Mouse (Mus musculus): ENCODE measurements at regions not wholly inside any gene's neighbourhood (a gene's known extent, or its start where the extent isn't known, plus 50 kb on each side); places are given as distances from the start of the nearest gene placed in this dataset.
"Not testable (repeated sequence)": the region's sequence is repeated elsewhere in the genome, so short reads cannot be mapped to it uniquely, and the experiment has no call there.

DNA sequence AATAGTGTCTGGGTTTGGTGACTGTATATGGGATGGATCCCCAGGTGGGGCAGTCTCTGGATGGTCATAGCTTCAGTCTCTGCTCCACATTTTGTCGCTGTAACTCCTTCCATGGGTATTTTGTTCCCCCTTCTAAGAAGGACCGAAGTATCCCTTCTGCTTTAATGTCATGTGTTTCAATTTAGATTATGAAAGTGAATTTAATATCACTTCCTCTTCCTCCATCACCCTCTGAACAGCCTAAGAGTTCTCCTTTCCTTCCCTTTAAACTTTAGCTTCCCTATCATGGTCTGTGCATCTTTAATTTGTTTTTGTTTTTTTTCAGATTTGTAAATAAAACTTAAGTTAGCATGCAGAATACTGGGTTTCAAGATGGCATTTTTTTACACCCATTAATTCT lies 211.0 kb upstream of the Phyhipl start:
- DNase-seq: no peak
- intact Hi-C loops (cut with DNase I): no loop called here

DNA sequence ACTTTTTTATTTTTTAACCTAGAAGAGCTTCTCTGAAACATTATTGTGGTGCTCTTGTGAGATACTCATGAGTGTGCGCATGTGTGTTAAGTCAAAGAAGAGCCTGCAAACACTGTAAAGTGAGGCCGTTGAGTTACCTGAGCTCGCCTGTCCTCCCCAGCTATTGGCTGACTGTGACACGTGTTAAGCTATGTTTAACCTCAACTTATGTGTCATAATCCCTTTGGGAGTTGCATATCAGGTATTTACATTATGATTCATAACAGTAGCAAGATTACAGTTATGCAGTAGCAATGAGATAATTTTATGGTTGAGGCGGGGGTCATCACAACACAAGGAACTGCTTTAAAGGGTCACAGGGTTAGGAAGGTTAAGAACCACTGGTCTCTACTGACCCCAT lies 208.9 kb upstream of the Phyhipl start:
- DNase-seq: no peak
- intact Hi-C loops (cut with DNase I): no loop called here

DNA sequence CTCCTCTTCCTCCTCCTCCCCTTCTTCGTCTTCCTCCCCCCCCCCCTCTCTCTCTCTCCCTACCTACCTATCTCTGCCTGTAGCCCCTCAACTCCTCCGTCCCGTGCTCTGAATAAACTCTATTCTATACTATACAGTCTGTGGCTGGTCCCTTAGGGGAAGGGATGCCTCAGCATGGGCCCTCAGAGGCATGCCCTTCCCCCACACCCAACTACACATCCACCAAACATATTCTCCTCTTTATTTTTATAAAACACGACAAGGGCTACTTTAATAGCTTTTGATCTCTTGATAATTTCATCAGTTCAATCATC lies 206.2 kb upstream of the Phyhipl start:
- intact Hi-C loops (cut with DNase I): no loop called here
- DNase-seq: no peak

DNA sequence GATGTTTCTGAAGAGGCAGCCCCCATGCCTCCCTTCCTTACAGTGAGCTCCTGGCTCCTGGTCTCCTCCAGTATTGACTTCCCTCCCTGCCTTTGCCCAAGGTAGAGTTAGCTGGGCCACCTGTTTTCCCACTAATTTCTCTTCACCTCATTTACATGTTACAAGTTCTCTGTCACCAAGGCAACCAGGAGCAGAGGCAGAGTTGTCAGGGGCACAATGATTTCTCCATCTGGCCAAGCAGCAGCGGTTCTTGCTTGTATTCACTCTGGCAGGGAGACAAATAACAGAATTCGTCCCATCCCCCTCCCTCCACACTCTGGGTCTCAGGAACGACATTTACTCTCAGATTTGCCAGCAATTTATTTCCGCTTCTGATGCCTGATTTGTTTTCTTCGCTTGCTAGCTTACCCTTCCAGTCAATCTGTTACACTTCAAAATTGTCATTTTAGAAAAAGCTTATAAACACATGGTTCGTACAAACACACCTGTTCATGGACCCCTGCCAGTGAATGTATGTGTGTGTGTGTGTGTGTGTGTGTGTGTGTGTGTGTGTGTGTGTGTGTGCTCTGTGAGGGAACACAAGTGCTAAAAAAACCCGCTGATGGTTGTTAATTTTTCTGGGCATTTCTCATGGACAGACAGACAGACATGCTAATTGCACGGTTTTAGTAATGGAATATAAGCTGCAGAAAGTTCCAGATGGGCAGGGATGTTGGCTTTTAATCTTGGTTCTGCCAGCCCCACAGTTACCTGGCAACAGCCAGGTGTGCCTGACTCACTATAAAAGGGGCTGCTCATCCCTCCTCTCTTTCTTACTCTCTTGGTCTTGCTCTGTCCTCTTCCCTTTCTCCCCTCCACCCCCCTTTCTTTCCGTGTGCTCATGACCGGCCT lies 205.6 kb upstream of the Phyhipl start:
- DNase-seq: no peak
- intact Hi-C loops (cut with DNase I): no loop called here

DNA sequence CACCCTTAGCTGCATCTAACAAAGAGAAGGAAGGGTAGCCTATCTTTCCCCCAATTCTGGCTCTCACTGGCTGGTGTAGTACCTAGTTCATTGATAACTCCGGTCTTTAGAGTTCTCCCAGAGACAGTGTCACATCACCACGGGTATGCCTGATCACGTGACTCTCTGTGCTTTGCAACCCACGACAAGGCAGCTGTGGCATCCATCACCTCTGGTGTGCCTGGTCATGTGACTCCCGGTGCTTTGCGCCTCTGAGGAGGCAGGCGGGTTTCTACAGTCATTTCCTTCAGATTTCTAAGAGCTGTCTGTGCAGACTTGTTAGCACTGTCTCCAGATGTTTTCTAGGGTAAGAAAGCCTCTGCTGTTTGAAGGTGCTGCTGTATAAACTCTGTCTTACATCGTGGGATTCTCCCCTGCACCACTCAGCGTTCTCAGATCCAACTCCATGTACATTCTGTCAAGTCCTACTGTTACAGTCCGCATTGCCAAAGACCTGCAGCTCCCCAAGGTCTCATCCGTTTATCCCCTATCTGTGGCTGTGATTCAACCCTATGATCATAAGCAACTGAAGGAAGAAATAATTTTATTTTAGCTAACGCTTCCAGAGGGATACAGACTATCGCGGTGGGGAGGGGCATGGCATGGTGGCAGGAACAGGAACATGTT lies 201.5 kb upstream of the Phyhipl start:
- DNase-seq: no peak
- intact Hi-C loops (cut with DNase I): no loop called here

DNA sequence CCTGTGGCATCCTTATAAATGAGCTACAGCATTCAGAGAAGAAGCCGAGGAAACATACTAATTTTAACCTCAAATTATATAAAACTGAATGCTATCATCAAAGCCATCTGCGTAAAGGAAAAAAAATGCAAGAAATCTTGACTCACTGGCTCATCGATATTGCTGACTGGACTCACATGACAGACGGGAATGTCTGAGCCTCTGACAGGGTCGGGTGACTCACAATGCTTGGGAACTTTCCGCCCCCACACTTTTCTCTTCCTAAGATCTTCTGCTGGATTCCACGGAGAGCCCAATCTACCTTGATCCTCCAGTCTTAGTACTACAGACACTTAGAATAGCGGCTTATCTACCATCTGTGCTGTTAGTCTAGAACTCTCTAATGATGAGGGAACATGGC lies 200.2 kb upstream of the Phyhipl start:
- intact Hi-C loops (cut with DNase I): no loop called here
- no peak for DNase-seq

DNA sequence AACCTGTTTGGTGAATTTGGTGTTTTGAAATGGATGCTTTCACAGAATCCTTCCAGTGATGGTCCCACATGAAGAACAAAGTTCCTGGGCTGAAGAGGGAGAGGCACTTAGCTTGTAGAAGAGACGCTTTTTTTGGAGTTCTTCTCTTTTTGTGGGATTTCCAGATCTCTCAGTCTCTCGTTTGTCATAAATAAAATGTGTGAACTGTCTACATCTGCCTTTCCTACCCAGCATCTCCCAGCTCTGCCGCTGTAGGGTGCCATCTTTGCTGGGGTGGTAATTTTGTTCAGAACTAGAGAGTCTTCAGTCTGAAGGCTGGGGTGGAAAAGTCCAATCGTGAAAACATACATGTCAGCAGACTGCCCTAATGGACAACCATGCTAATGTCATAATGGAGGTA lies 197.8 kb upstream of the Phyhipl start:
- no peak for DNase-seq
- intact Hi-C loops (cut with DNase I): no loop called here

DNA sequence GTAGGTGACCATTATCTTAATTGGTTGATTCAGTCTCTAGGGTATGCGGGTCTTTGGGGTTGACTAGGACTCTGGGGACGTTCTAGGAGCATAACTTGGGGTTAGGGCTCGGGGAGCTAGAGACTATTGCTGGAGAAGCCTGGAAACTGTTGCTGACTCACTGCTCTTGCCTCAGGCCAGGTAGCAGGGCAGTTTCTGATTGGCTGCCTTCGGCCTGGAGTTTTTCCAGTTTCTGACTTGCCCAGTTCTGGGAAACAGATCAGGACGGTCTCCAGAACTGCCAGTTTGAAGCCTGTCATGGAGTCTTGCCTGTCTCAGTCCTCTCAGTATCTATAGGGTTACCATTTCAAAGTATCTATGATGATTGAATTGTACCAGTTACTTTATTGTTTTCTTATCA lies 192.4 kb upstream of the Phyhipl start:
- intact Hi-C loops (cut with DNase I): no loop called here
- no peak for DNase-seq

DNA sequence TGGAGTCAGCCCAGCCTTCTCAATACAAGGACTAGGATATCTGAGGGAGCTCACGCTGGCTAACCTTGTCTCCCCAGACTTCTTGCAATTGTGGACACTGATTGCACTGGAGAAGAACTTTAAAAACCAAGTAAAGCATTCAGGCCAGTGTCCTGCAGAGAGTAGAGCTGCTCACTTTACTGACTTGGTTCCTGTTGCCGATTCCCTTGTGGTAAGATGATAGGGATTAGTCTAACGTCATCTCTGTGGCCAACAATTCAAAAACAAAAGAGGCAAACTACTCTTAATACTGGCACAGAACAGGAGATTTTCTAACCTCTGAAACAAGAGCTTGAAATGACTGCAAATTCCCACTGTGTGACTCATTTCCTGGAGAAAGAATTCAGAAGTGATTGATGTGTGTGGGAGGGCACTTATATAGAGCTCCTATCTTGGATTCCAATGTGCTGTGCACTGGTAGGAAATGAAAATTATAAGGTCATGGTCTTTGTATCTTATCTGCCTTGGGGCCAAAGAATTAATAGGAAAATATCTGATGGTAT lies 191.6 kb upstream of the Phyhipl start:
- DNase-seq: no peak
- intact Hi-C loops (cut with DNase I): no loop called here

DNA sequence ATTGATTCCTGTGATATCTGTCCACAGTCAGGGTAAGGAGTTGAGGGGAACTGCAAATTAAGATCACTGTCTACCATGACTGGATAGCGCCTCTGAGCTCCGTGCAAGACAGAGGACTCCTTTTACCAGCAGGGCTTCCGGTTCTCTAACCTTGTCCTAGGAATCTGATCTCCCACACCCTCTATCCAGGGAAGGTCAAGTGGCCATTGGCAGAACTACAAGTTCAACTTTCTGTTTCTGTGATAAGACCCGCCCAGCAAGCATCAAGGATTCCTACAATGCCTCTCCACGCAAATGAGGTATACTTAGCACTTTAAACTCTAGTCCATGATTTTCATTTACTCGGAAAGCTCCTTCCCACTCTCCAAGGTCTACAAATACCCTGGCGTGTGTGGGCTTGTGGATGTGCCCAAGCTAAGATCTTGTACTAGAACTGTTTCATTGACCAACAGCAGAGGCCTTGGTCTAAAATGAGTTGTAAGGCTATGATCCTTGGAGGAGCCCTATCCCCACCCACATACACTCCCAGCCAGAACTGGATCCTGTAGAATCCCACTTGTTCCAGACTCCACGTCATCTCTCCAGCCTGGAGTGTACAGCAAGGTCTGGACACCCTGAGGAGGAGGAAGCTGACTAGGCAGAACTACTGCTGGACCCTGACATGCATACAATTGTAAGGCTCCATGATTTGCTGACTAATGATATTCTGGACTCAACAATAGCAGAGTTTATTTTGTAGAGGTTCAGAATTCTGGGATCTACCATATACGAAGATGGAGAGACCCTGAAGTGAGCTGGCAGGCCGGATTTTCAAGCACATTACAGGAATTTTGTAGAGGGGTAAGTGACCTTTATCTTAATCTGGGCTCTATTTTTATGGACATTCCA lies 190.8 kb upstream of the Phyhipl start:
- DNase-seq: no peak
- intact Hi-C loops (cut with DNase I): no loop called here

DNA sequence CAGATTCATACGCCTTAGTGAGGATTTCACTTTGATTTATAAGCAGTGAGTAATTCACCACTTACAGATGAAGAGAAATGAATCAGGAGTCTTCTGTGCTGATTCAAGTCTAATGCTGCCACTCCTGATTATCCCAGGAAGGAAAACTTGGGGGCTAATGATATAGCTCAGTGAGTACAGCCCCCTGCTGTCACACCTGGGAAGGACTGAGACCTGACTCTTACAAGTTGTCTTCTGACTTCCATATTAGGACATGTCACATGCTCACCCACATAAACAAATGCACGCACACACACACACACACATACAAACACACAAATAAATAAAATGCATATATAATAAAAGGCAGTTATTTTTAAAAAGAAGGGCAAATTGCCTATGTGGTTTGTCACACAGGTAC lies 188.1 kb upstream of the Phyhipl start:
- DNase-seq: no peak
- intact Hi-C loops (cut with DNase I): no loop called here

DNA sequence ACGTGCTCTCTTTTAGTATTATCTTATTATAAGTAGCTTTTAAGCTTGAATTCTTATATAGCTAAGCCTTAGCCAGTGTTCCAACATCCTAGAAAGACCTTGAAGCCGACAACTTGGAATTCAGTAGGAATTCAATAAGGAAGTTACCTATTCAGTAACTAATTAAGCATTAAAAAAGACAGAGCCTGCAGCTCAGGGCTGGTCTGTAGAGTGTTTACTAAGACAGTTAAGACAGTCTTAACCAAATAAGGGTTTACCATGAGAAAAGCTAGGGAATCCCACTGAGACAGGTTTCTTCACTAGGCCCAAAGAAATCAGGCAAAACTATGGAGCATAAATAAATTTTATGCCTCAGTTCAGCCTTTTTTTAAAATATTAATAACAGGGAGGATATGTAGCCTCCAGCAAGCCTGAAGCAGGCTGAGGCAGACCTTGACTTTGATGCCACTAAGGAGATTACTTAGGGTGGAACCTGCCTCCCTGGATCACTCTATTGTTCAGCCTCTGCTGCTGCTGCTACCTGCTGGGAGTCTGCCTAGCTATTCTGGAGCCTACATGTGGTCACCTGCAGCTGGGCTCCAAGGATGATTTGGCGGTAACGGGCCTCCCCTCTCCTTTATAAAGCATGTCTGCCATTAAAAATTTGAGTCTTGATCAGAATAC lies 186.5 kb upstream of the Phyhipl start:
- intact Hi-C loops (cut with DNase I): no loop called here
- DNase-seq: no peak

DNA sequence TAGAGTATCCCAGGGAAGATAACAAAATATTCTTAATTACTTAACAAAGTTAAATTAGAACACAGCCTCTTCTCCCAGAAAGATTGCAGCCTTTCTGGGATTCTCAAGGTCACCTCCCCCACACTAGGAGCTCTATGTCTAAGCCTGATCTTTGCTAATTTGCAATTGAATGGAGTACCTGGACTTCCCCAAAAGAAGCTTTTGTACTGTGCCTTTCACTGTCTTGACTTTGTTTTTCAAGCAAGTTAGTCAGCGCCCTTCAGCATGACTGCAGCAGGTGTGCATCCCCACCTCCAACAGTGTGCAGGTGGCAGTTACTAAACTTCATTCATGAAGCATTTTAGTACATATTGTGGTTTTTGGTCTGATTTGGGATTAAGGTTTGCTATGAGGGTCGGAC lies 185.4 kb upstream of the Phyhipl start:
- DNase-seq; intact Hi-C loops (cut with DNase I): not testable (repeated sequence)

DNA sequence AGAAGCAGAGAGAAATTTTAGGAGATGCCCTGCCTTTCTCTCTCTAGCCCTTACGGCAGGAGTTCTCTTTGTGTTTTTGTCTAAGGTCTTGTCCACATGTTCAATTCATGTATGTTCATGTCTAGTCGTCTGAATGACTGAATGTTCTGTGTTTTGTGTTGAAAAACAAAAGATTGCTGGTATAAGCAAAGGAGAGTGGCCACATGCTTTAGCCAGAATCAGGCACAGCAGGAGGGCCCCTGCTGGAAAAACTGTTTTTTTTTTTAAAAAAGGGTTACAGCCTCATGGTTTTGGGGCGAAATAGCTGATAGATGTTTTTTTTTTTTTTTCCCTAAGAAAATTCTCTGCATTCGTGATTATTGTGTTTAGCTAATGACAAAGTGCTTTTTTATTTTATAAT lies 182.4 kb upstream of the Phyhipl start:
- intact Hi-C loops (cut with DNase I): no loop called here

DNA sequence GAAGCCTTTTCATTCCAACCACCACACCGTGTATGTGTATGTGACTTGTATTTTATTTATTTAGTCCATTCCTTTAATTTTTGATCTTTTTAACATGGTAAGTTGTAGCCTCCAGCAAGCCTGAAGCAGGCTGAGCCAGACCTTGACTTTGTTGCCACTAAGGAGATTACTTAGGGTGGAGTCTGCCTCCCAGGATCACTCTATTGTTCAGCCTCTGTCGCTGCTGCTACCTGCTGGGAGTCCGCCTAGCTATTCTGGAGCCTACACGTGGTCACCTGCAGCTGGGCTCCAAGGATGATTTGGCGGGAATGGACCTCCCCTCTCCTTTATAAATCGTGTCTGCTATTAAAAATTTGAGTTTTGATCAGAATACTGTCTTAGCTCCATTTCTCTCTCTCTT lies 181.6 kb upstream of the Phyhipl start:
- intact Hi-C loops (cut with DNase I): no loop called here

More for the DNA sequence above, 182.4 kb upstream of the Phyhipl start:
- no peak for DNase-seq

DNA sequence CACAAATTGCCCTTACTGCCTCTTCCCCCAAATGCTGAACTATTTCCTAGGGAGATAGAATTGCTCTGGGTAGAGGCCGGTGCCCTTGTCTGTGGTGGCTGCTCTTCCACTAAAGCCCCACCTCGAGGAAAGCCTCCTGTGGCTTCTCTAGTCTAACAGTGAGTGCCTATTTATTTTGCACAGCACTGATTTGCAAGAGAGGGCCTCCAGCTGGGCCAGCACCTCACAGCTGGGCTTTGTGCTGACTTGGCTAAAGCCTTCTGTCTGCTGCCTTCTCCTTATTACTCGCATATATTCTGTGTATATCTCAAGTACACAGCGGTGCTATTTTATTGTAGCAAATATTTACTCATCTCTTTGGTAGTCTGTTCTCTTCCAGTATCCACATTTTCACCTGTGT lies 176.9 kb upstream of the Phyhipl start:
- intact Hi-C loops (cut with DNase I): no loop called here
- no peak for DNase-seq

More for the DNA sequence above, 181.6 kb upstream of the Phyhipl start:
- DNase-seq: no peak

DNA sequence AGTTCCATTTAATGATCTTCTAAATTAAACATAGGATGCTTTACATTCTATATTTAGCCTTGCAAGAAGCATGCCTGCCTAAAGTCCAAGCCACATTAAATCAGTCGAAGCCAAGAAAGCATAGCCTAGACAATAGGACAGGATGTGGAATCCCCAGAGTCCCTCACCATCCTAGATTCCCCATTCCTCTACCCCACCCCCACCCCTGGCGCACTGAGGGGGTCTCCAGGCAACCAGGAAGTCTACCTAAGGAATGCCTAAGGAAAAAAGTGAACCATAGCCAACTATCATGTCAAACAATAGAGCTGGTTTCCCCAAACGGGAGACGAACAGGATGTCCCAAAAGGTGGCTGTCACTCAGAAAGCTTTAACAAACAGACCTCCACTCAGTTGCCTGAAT lies 172.5 kb upstream of the Phyhipl start:
- no peak for DNase-seq
- intact Hi-C loops (cut with DNase I): loop anchor here (10.0 kb wide), 1 partner anchor 387 kb away; no protein-coding TSS in a partner anchor

DNA sequence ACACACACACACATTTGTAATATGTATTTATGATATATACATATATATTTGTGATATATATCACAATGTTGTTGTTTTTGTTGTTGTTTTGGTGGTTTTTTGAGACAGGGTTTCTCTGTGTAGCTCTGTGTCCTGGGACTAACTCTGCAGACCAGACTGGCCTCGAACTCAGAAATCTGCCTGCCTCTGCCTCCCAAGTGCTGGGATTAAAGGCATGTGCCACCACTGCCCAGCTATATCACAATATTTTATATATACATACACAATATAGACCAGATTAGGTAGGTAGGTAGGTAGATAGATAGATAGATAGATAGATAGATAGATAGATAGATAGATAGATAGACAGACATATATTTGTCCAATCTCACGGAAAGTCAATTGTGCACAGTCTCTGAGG lies 171.8 kb upstream of the Phyhipl start:
- intact Hi-C loops (cut with DNase I): loop anchor here (10.0 kb wide), 1 partner anchor 387 kb away; no protein-coding TSS in a partner anchor
- DNase-seq: not testable (repeated sequence)

DNA sequence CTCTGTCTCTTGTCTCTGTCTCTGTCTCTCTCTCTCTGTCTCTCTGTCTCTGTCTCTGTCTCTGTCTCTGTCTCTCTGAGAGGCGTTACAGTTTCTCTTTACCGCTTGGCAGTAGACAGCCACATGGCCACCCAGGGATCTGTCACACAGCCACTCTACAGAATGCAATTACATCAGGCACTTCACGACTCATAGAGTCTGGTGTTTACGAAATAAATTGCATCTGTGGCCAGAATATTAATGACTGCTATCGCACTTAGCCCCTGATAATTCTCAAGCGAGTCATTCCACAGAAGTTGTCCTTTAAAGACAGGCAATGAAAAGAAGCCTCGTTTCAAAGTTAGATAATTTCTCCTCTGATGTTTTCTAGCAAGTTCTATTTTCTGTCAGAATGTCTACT lies 170.9 kb upstream of the Phyhipl start:
- no peak for DNase-seq
- intact Hi-C loops (cut with DNase I): loop anchor here (10.0 kb wide), 1 partner anchor 388 kb away; no protein-coding TSS in a partner anchor

DNA sequence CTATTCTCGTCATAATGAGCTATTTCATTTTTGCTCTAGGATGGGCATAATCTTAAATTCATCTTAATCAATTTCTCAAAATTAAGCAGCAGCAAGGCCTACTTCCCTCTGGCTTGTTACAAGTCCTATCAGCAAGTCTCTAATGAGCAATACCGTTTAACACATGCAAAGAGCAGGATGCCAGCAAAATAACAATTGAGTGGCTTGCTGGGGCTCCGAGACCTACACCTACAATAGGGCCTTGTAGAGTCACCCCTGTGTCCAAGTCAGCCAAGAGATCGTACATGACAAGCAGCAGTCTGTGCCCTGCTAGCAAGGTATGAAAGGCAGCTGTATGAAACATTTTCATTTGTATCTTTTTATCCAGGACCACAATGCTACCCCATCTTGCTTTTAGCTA lies 169.7 kb upstream of the Phyhipl start:
- intact Hi-C loops (cut with DNase I): loop anchor here (10.0 kb wide), 1 partner anchor 389 kb away; no protein-coding TSS in a partner anchor
- no peak for DNase-seq

All from heart, postnatal 36 days (tissue).